Mouse (Mus musculus) testis, adult 2 months (tissue): ENCODE data around the gene Lce1k.

Experiments
- CTCF ChIP-seq: fragments of 200-500 bp; IDR thresholded peaks from 2 replicates; pipeline ENCODE4 v1.5.1; 2012; ENCODE audit warnings: low read depth, mild to moderate bottlenecking, inconsistent platforms, low read length, moderate library complexity; ENCODE audit not compliant: control insufficient read depth, insufficient read depth, insufficient replicate concordance
- POLR2A ChIP-seq: fragments of 200-500 bp; IDR thresholded peaks from 2 replicates; pipeline ENCODE4 v1.6.1; 2012; ENCODE audit warnings: low read depth, mild to moderate bottlenecking, inconsistent platforms, low read length, moderate library complexity; ENCODE audit not compliant: control insufficient read depth

DNA sequence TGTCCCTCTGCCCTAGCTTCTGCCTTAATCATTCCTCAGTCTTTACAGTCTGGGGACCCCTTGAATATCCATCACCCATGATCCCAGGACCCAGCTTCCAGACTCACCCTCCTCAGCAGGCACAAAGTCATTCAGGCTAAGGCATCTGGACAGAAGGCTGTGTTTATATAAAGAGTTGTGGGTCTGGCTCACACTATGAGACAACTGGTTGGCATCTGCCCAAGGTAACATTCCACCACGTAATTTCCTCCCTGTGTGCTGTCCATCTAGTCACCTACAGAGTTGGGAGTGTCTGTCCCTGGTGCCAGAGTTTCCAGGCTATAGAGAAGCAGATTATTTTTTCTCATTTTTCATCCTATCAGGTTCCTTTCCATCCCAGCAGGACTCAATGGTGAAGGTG lies 19.4 kb upstream of the Lce1k start, which contains the start of gene Kprp:
- TF ChIP-seq CTCF (no peak), POLR2A (no peak)
